Mouse (Mus musculus) urinary bladder, postnatal 36 days (tissue): ENCODE results near the gene Vmn2r56.
"Not testable (repeated sequence)": the region's sequence is repeated elsewhere in the genome, so short reads cannot be mapped to it uniquely, and the experiment has no call there.

ENCODE experiments used
- DNase-seq, 2 experiments: peaks; one replicate each; pipeline ENCODE4 v3.0.0; 2022; ENCODE audit warnings: low spot score in 2 of 2, mixed read lengths in 1 of 2

Gene Vmn2r56

GRCm38 (mm10) chr7:12734904-12735303 lies at the start of gene Vmn2r56:
Gene Vmn2r56 (minus strand): TSS chr7:12735004.
- no peak for DNase-seq

GRCm38 (mm10) chr7:12780151-12780830 lies 45.5 kb upstream of the Vmn2r56 start:
- DNase-seq: peak; percentile 26 to 50

- no peak for DNase-seq
Measured at GRCm38 (mm10) chr7:12779782-12780150, 45.0 kb upstream of the Vmn2r56 start.

GRCm38 (mm10) chr7:12779141-12779540 lies 44.3 kb upstream of the Vmn2r56 start:
- DNase-seq: no peak

- DNase-seq: peak in 1 of 2 experiments; percentile 22
Measured at GRCm38 (mm10) chr7:12774606-12775005, 39.8 kb upstream of the Vmn2r56 start.

GRCm38 (mm10) chr7:12774111-12774510 lies 39.3 kb upstream of the Vmn2r56 start:
- DNase-seq: no peak

- no peak for DNase-seq
Measured at GRCm38 (mm10) chr7:12749431-12750198, 14.8 kb upstream of the Vmn2r56 start.

- not testable (repeated sequence) for DNase-seq
Measured at GRCm38 (mm10) chr7:12684903-12685302, 49.9 kb downstream of the Vmn2r56 start, which contains the start of gene Vmn2r55. Gene Vmn2r55 (minus strand): TSS chr7:12685003.

- not testable (repeated sequence) for DNase-seq
Measured at GRCm38 (mm10) chr7:12640219-12640618, 94.6 kb downstream of the Vmn2r56 start, which contains the start of gene Vmn2r54. Gene Vmn2r54 (minus strand): TSS chr7:12640319.
